Mouse (Mus musculus): ENCODE data around the gene Tenm4.

Tenm4 gene

DNA sequence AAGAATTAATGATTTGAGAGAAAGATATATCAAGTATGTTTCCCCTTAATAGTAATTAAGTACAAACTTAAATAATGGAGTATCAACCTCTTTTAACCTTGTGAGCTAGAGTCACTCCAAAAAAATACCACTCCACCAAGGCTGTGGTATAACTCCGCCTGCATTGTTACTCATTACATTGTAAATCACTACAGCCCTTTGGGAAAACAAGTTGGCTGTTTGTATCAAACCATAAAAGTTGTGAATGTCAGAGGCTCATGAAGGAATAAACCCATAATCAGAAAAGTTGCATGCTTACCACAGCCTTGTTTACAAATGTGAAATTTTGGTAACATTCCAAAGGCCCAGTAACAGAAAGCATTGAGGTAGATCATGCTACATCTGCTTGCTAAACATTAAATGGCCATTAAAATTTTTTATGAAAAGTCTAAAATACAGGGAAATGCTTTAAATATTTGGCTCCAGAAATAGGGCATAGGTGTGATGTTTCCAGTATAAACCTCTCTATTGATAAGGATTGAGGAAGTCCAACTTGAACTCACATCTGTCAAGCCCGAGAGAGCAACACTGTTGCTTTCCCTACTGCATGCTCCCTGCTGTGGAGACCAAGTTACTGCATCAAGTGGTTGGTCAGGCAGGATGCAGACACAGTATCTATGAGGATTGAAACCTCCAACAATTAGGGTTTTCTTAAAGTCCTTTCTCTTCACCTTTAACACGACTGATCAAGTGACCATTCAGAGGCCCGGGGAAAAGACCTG lies 582.5 kb downstream of the Tenm4 start:
- no peak for DNase-seq

DNA sequence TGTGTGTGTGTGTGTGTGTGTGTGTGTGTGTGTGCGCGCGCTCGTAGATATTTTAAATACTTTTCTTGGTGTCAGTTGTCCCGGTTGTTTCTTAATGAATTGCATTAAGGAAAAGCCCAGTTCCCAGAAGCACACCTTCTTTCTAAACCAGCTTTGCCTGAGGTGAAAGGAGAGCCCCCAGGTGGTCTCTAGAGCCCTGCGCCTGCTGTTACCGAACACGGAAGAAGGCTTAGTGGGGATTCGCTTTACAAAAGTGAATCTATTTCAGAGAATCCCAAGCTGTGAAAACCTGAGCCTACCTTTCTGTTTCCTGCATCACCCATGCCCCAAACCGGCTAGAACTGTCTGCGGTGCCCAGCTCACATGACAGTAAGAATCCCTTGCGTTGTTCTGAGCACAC lies 583.1 kb downstream of the Tenm4 start:
- DNase-seq, result no peak

DNA sequence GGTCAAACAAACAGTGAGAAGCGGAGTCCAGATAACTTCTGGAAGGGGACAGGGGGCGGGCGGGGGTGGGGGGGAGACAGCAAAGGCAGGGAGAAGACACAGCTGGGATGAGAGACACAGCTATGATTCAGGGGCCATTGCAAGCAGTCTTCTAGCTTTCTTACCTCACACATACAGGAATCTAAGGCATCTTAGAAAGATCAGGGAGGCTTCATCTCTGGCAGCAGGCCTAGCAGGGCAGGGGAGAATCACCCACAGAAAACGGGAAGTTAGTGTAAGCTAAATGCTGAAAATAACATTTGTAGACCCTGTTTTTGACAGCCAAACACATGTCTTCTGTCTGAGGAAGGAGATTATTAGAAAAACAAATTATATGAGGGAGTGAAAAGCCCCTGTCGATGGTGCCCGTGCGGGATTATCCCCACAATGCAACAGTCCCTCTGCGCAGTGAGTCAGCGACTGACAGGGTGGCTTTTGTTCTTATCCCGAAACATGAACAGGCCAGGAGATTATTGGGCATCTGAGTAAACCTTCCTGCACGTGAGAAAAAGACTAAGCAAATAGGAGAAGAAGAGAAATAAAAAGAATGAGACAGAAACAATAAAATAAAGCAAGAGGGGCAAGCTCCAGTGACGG lies 584.5 kb downstream of the Tenm4 start:
- no peak for DNase-seq

DNA sequence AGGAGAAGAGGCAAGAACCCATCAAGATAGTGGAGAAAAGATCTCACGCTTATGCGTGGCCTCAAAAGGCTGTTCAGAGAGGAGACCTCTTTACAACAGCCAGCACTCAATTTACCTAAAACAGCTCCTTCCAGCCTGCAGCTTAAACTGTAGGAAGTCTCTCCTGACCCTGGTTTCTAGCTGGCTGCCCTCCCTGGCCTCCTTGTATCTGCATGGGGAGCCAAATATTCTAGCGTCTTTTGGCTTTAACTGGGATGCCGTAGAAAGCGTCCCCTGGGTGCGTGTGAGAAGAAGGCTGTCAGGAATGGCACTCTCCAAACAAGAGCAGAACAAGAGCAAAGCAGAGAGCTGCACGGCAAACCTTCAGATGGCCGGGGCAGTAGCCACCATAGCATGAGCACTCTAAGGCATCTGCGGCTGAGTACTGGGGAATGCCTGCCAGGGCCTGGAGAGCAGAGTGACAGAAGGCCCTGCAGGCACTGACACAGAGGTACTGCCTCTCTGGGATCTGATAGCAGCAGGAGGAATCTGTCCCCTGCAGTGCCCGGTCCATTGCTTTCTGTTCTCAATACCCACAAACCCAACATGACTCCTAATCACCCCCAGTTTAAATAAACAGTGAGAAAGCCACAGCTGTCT lies 585.2 kb downstream of the Tenm4 start:
- DNase-seq, result no peak

DNA sequence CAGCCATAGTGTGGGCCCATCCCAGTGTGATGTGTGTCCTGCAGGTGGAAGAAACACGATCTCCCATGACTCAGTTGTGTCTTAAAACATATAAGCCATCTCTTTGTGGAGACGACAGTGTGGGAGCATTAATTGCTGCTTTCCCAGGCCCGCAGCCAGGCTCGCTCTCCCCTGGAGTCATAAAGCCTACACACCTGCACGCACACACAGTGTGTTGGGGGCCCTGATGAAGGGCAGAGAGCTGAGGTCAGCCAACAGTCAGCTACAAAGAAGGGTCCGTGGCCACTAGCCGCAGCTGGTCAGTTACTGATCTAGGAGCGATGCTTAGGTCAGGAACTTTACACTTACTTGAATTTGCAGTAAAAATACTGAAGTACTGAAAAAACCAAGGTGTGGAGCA lies 586.0 kb downstream of the Tenm4 start:
- no peak for DNase-seq

DNA sequence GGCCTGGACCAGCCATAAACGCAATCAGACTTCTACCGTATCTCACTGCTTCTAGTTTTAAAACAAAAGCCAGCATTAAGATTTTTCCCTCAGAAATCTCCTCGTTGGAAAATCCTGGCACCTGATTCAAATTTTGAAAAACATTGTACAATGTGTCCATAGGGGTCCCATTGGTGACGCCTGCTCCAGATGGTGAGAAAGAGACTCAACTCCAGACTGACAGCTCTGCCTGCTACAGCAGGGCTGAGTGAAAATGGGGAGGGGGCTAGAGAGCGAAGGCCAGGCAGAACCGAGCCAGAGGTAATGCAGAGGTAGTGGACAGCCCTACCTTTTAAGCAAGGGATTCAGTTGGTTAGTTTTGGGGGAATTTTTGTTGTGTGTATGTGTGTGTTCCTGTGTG lies 589.2 kb downstream of the Tenm4 start:
- DNase-seq, result no peak

DNA sequence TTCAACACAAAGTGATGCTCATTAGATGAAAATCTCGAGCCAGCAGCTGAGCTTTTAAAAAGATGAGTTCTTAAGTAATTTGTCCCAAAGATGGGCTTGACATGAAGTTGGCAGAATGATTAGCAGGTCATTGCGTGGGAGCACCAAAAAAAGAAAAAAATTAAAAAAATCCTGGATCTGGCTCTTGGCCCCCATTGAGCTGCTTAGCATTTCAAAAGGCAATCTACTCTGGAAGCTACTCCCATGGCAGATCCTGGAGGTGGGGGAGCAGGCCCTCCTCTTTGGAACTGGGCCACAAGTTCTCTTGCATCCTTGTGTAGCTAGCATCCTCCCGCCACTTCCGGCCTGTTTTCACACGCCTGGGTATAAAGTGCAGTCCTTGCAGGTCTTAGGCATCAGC lies 590.1 kb downstream of the Tenm4 start:
- no peak for DNase-seq

DNA sequence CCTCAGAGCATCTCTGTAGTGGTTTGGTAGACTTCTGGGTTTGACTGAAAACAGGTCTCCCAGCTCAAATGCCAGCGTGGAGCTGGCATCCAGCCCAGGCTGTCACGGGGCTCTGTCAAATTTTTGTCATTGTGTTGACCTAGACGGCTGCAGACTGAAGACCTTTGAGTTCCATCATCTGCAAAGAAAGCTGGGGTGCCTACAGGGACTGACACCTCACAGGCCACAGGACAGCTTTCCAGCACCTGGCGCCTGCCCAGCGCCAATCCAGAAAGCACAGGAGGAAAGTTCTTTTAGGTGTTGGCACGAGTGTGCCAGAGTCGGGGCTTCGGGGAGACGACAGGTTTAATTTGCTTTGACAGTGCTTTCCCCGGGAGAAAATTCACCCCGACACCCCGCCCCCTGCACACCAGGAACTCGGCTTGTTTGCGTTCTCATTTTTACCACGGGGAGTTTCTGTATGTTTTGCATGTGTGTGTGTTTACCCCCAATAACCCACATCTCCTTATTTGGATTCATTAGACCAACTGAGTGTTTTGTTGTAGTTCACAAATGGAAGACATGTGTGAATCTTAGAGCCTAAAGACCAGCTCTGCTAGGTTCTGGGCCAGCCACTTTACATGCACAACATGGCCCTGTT lies 594.4 kb downstream of the Tenm4 start:
- no peak for DNase-seq

DNA sequence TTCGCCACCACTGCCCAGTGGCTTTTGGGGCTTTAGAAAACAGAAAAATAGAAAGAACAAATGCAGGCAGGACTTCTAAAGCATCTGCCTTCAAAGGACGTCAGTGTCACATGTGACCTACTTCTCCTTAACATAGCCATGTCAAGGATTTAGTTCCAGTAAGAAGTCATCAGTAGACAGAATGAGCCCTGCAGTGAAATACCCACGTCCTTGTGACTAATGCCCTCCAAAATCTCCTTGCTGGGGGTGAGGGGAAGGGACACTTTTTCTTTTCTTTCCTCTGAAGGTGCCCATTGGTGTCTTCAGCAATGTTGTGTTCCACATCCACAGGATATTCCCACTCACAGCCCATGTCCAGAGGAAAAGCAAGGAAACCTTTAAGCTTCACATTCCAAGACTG lies 596.0 kb downstream of the Tenm4 start:
- no peak for DNase-seq

DNA sequence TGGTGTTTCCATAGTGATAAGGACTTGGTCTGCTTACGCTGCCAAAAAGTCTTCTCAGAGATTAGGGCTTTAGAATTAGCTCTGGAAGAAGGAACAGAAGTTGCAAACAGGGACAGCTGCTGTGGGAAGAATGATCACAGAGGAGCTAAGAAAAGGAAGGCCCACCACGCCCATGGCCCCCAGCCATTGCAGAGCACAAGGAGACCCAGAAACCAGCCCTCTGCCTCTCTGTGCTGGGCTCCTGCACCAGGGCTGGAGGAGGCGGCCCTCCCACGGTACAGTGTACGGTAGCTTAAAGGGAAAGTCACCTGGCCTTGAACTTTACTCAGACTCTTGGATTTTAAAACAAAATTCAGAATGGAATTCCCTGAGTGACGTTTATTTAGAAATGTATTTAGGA lies 597.7 kb downstream of the Tenm4 start:
- DNase-seq, result peak; percentile 39

DNA sequence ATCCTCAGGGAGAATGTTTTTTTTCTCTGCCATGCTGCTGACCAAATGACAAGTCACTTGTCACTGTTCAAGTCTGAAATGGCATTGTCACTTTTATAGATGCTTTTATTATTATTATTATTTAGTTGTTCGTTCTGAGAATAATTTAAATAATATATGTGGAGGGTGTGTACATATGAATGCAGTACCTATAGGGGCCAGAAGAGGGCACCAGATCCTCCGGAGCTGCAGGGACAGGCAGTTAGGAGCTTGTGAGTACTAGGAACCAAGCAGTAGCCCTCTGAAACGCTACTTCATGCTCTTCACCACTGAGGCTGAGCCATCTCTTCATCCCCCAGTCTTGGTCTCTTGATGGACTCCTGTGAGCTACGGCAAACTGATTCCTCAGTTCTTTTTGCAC lies 598.7 kb downstream of the Tenm4 start:
- DNase-seq, result no peak

DNA sequence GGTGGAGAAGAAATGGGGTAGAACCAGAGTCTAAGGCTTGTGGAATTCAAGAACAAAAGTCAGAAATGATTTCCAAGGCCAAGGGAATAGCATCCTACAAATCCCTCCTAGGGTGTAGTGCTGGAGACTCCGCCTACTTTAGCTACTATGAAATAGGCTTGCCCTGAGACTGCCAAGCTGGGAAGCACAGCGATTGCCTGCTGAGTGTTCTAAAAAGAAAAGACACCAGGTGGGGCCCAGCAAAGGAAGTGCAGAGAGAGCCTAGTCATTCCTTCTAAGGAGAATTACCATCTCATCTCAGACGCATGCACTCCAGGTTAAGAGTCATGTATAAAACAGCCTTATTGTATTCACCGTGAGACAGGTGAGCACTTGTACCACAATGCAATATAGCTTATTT lies 601.9 kb downstream of the Tenm4 start:
- DNase-seq, result no peak

DNA sequence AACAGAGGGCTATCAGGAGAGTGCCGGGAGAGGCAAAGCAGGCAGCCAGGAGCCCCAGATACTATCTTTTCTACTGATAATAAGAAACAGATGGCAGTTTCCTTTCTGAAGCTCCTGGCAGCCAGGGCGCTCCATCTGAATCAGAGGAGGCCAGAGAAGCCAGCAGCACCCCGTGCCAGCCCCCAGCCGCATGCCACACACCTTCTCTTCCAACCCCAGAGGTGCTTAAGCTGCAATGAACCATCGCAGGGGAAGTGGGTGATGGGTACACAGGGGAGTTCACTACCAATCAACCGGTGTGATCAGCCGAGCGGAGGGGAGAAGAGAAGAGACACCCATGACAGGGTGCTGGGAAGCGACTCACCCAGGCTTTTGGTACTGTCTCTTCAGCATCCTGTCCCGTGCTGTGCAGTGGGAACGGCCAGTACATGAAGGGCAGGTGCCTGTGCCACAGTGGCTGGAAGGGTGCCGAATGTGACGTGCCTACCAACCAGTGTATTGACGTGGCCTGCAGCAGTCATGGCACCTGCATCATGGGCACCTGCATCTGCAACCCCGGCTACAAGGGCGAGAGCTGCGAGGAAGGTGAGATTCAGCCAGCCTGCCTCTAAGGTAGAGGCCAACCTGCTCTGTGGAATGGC lies 602.7 kb downstream of the Tenm4 start:
- no peak for DNase-seq

DNA sequence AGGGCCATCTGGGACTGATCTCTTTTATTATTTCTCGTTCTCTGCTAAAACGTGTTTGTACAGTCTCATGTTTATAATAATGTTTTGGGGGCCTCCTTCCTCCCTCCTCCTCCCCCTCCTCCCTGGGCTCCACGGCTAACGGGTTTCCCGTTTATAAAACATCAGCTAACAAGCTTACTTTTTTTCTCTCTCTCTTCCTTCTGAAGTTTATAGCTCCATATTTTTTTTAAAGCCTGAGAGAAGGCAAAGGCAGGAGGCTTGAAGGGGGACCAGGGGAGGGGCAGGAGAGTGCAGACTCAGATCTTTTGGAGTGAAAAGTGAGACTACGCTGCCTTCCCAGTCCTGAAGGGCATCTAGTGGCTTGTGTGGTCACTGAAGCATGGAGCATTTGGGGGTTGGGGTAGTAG lies 604.0 kb downstream of the Tenm4 start:
- DNase-seq, result no peak

DNA sequence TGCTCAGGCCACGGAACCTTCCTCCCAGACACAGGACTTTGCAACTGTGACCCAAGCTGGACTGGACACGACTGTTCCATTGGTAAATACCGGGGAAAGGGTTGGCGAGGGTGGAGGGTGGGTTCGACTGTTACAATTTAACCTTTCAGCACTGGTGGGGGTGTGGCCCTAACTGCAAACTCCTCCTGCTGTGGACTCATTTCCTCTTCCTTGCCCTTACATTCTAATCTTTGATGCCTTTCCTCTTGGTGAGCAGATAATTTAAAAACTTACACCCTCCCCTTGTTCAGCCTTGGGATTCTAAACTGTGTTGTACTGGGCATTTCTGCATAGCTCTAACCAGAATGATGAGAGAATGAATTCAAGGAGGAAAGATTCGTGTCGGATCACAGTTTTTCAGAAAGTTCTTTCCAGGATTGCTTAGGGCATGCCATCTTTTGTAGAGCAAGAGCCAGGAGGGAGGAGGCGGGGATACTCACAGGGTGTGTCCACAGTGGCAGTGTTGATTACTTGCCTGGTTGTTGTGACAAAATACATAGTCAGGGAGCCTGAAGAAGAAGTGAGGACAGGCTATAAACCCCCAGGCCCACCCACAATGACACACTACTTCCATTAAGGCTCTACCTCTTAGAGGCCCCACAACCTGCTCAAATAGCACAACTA lies 607.0 kb downstream of the Tenm4 start:
- no peak for DNase-seq

DNA sequence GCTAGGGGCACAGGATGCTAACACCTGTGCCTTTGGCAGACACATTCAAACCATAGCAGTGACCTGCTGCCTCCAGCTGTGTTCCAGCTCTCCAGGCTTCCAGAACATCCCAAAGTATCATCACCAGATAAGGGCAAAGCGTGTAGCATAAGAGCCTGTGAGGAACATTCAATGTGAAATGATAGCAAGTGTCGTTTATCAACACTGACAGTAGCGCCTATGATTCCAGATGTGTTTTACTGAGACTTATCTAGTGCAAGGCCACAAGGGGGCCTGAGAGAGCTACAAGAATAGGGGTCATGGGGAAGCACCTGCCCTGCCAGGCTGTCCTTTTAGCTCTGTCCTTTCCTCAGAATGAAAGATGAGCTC lies 607.5 kb downstream of the Tenm4 start:
- DNase-seq, result no peak

DNA sequence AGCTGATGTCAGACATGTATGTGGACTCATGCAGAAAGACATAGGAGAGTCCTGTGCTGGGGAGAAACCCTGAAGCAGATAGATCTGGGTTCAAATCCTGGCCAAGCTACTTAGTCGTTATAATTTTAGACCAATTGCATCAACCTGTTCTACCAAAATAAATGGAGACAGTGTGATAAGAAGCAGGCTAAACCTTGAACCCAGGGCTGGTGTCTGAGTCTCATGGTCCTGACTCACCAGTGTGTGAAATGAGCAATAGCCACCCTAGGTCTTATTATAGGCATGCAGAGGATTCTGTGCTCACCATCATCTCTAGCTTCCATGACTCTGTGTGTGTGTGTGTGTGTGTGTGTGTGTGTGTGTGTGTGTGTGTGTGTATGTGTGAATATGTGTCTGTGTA lies 609.5 kb downstream of the Tenm4 start:
- DNase-seq, result no peak

DNA sequence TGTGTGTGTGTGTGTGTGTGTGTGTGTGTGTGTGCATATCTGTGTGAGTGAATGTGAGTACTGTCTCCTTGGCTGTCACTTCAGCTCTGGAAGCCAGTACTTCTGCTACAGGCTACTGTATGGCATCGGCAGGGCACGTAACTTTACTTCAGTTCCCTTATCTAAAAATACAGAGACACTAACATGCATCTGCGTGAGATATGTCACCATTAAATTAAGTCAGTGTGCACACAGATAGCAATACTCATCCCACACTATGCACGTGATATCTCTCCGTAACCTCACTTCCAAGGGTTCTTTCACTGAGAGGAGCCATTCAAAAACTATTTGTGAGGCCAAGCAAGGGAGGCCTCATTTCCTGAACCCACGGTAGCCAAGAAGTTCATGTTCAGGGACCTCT lies 610.0 kb downstream of the Tenm4 start:
- no peak for DNase-seq

DNA sequence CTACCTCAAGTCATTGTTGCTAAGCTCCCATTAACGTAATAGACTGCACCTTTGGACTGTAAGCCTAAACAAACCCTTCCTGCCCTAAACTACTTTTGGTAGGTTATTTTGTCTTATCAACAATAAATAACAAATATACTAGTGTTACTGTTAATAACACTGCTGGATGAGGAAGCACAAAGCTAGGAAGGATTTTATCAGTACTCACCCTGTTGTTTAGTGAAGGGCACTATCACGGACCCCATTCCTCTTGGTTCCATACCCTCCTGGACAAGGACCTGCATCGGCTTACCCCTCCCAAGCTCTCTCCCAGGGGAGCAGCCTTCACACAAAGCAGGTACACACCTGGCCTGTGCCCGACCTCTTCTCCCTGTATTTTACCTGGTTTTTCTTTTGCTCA lies 611.6 kb downstream of the Tenm4 start:
- DNase-seq, result no peak

DNA sequence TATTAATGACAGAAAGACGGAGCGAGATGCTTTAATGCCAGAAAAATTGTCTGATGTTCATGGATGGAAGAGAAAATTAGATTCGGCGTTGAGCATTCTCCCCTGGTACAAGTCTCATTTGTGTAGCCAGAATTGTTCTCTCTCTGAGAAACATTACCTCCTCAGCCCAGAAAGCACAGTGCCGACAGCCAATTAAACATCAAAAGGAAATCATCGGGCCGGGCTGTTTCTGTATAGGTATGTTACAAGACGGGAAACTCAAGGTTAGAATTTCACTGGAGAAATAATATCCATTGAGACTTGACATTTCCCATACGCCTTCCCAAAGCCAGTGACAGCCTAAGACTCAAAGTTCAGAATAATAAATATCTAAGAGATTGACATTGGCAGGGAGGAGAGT lies 614.8 kb downstream of the Tenm4 start:
- no peak for DNase-seq

DNA sequence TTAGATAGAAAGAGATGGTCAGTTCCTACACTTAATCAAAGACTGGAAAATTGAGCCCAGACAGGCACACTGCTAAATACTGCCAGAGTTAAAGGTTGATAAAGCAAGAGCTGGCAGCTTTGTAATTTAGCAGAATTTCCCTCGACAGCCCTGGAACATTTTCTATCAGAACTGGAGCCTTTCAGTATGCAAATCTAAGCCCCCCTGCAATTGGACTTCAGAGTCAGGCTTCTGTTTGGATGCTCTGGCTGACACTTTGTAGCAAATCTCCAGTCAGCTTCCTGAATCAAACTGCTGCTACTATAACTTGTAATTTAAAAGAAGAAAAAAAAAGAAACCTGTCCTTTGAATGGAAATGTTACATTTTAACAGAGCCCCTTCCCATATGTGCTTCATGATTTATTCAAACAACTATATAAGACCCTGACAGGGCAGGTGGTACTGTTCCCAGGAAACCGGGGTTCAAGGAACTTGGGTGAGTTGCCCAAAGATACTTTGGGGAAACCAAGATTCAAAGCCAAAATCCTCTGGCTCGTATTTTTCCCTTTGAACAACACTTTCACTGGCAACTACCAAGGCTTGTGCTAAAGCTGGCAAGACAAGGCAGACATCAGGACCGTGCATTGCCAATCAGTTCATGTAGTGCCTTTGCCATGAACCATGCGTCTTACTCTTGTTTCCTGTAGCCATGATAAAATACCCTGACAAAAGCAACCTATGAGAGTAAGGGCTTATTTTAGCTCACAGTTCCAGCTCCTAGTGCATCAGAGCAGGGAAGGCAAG lies 615.4 kb downstream of the Tenm4 start:
- DNase-seq, result no peak

DNA sequence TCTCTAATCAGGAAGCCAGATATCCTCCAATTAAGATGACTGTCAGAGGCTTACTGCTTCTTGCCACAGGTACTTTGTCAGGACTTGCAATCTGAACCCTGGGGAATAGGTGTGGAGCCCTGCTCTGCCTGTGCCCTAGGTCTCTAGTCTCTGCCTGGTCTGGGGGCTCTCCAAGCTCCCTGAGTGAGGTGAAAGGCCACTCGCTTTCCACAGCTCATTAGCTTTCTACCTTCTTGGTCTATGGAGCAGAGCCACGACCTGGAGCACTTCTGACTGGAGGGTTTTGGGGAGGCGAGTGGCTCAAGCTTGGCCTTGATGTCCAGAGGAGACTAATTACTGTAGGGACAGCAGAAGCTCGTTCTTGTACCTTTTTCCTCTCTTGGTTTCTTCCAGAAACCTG lies 617.1 kb downstream of the Tenm4 start:
- no peak for DNase-seq

All from right cerebral cortex, postnatal 14 days (tissue).